Mouse (Mus musculus) neural tube, embryonic 10.5 days (tissue): ENCODE data around the gene Ston2.

Source experiments
- DNase-seq: peaks from one replicate; pipeline ENCODE4 v3.0.0-alpha.2; 2017; ENCODE audit warnings: low spot score; ENCODE audit errors: extremely low spot score

Ston2 gene

DNA sequence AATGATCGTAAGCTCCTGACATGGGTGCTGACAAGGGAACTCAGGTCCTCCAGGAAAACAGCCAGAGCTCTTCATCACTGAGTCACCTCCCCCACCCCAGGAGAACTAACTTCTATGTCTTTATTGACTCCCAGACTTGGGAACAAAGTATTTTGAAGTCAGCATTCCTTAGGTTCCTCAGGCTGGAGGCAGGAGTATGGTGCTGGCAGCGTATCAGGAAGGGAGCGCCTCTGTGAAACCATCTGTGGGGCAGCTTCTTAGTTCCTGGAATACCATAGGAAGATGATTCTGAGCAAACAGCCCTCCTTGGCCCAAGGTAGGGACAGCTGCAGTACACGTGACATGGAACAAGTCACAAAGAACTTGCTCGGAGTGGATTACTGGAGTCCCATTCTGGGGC, 84.7 kb downstream of the Ston2 start:
- DNase-seq = no peak

DNA sequence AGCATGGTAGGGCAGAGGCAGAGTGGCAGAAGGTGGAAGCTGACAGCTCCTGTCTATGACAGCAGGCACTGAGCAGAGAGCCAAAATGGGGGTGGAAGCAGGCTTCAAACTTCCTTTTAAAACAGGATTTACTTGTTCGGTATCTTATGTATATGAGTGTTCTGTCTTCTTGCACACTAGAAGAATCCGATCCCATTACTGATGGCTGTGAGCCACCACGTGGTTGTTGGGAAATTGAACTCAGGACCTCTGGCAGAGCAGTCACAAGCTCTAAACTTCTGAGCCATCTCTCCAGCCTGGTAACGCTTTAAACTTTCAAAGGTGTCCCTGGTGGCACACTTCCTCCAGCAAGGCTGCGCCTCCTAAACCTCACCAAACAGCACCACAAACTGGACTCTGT, 85.4 kb downstream of the Ston2 start:
- DNase-seq = no peak

DNA sequence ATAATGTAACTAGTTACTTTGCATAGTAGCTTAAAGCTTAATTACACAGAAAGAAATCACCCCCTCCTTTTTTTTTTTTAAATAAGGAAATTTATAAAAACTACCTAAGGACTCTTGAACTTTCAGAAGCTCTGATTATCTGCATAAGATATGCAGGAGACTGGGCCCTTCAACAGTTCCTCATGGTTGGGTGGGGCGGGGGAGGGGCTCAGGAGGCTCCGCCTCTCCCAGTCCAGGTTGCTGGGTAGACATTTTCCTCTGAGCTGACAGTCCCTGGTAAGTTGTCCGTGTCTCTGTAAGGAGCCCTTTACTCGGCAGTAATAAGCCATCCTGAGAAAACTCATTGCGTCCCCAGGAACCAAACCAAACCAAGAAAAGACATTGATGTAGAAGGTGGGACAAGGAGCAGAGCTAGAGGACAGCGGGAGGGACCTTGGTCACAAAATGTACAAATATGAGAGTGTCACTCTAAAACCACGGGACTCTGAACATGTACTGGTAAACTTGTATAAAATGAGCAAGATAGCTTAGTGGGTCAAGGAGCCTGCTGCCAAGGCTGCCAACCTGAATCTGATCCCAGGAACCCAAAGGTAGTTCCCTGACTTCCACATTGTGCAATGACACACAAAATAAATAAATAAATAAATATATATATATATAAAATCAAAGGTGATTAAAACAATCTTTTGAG, 88.6 kb downstream of the Ston2 start:
- DNase-seq = no peak

DNA sequence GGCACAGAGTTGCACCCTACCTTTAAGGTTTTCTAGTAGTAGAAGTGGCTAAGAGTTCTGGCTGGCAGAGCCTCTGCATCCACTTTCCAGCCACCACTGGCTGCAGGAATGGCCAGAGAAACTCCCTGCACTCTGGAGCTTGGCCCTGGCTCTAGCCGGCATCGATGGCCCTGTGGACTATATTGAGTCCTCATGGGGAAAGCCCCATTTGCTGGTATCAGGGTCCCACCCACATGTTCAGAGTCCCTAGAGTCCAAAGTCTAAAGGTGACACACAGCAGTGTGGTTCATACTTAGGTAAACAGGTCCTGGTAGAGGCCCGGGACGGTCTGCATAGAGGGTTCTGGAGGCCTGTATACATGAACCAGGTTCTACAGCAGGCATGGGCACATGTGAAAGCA, 92.0 kb downstream of the Ston2 start:
- no peak for DNase-seq

DNA sequence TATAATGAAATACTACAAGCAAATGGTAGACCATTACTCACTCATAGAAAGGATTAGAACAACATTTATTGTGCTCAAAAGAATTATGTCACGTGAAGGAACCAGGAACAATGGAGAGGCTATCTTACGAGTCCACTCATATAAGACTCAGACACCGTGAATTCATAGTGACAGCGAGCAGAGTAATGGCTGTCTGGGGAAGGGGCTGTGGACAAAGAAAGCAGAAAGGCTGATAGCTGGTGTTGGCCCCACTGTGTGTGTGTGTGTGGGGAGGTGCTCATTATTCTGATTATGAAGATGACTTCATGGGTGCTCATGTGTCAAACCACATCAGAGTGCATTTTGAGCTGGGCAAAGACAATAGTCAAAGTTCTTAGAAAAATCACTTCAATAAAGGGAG, 92.4 kb downstream of the Ston2 start:
- DNase-seq = no peak

DNA sequence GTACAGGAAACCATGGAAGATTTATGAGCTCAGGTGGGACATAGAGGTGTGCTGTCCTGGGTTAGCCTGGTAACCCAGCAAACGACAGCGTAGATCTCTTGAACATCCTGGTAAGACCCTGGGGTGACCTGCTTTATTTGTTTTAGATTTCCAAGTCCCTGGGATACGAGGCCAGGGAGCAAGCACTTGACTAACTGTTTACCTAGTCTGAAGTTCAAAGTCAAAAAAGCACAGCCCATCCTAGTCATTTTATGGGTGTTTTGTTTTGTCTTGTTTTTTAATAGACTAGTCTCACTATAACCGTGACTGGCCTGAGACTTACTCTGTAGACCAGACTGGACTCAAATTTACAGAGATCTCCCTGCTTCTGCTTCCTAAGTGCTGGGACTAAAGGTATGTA, 93.4 kb downstream of the Ston2 start:
- DNase-seq = no peak

DNA sequence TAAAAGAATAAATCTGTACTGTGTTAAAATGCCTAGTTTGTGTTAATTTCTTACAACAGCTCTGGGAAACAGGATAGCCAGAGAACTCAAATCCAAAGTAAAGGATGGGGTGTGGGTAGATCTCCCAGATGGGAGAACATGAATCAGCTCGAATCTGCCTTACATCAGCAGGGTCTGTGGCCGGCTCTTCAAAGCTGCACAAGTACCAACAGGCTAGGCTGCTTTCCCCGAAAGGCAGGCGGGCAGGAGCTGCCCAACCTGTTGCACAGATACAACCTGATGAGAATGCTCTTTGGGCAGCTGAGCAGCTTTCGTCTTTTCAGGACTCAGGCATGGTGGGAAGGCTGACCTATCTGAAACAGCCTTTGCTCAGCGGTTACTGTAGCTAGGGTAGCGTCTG, 94.6 kb downstream of the Ston2 start:
- no peak for DNase-seq

DNA sequence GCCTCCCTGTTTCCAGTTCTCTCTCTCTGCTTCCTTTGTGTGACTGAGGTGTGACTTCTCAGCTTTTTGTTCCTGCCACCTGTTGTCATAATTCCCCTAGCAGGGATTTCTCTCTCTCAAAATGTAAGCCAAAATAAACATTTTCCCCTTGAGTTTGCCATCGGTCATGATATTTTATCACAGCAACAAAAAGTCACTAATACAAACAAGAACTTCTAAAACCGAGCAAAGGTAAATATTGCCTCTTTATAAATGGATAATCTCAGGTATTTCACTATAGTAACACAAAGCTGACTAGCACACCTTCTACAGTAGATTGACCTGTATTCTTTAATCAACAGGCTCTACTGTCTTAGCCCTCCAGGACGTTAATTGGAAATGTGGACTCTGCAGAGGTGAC, 95.2 kb downstream of the Ston2 start:
- no peak for DNase-seq

DNA sequence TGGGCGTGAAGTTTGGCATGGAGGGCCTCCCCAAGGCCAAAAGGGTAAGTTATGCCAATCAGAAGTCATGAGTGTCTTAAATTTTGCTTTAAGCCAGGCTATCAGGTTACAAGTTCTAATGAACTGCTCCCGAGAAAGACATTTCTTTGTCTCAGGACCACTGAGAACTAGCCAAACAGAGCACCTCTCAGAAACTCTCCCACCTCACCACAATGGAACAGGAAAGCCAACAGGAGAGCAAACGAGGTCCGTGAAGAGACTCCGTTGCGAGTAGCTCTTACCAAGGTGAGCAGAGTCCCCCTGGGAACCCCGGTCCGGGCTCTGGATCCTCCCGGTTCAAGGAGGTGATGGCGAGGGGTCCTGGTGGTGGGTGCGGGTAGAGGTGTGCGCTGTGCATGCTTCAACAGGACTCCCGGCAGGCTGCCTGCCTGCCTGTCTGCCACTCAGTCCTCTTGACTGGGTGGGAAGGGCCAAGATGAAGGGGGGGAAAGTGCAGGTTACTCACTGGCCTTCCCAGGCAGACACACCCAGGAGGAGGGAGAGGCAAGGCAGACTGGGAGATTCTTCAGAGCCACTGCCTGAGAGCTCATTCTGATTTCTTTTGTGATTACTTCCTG, 102.4 kb downstream of the Ston2 start:
- DNase-seq = peak; percentile 49

DNA sequence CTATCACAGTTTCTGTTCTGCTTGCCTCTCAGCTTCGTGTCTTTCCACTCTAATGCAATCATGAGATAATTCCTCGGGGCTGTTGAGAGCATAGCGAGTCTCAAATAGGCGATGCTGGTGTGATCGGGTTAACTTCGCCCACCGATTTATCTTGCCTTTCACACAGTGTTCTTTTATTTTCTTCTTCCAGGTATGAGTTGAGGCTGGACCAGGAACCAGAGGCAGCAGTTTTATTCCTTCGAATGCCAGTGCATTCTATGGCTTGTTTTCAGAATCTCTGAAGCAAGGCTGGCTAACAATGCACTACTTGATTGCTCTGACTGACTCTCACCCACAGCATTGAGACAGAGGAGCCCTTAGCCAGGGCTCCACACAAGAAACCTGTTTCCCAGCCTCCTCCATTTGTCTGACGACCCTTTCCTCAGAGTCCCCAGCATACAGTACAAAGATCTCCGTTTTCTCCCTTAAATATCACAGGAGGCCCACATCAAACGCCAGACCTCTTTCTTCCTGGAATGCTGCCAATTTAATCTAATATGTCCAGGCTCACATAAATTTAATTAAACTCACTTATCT, 103.3 kb downstream of the Ston2 start:
- DNase-seq = peak; percentile 29

DNA sequence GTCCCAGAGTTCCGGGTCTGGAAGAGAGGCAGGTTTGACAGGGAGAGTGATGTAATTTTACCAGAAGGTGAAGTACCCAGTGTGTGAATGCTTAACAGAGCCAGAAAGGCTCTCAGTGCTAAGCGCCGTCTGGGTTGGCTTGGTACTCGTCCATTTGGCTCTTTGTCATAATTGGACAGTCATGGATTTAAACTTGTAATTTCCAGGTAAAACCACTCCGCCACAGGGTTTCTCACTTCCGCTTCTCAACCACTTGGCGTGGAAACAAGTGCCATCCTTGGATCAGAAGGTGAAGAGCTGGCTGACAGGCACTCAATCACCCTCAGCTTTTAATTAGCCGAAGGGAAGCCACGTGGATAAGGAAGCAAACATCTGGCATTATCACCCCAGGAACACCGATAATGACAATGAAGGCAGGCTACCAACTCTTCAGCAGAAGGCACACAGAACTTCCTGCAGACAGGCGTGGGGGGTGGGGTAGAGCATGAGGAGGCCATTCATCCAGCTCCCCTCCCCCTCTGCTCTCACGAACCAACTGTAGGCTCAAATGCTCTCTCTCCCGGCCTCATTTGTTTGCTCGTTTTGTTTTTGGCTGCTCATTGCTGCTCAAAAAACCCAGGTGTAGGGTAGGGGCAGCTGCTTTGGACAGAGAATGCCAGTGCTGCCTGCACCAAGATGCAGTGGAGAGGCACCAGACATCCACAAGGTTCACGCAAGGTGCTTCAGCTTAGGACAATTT, 103.9 kb downstream of the Ston2 start:
- DNase-seq = peak; percentile 49

DNA sequence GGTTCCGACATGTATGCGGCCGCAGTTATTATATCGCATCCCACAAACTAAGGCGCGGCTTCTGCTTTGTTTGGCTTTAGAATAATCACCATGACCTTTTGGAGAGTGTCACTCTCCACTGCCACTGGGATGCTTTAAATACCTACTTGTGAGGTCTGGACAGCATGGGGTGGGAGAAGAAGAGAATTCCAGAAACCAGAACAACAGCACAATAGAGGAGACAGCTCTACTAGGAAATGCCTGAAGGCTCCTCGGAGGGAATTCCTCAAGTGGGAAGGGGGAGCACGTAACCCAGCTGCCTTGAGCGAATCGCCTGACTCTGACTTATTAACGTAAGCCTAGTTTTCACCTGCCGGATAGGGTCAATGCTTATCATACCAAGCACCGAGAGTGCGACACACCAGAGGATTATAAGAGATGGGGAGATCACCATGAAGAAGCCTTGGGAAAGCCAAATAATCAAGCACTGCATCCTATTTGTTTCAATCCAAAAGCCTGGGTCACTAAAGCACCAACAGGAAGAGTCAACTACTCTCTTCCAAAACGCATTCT, 104.6 kb downstream of the Ston2 start:
- peak; percentile 21 for DNase-seq

DNA sequence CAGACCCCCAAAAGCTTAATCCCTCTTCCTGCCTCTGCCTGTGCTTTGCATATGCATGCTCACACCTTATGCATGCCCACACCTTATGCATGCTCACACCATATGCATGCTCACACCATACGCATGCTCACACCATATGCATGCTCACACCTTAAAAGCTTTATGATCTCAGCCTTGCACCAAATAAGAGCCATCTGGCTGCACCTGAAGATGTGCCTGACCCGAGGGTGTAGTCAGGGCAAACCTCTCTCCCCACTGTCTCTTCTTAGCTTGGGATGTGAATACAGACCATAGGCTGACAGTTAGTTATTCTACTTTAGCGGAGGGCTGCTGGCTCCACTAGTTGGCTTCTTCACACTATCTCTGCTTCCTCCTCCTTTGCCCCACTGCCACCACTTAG, 105.1 kb downstream of the Ston2 start:
- no peak for DNase-seq

DNA sequence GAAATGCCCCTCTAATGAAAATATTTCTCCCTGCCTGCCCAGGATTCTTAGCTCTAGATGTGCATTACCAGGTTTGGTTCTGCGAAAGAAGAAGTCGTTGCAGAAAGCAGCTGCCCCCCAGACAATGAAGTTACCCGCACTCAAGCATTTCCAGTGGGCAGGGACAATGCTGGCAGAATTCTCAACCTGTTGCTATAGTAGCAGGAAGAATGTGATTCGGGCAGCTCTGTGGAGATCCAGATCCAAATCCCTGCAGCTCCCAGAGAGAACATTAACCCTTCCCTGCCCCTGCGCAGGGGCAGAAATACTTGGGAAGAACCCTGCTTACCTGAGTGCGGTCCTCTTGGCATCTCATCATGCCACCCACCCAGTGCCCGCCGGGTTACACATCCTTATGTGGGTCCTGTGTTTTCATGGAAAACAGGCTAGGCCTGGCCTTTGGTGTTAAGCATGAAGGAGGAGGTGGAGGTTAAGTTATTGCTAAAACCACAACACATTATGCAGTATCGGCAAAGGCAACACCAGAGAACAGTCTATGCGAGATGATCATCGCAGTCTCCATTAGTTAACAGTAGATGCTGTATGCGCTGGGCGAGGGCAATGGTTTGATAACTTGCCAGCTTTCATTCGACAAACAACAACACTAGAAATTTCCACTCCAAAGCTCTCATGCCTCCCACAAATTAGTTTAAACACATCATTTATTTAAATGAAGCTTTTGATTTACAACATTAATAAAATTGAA, 108.7 kb downstream of the Ston2 start:
- DNase-seq = peak; percentile 43

DNA sequence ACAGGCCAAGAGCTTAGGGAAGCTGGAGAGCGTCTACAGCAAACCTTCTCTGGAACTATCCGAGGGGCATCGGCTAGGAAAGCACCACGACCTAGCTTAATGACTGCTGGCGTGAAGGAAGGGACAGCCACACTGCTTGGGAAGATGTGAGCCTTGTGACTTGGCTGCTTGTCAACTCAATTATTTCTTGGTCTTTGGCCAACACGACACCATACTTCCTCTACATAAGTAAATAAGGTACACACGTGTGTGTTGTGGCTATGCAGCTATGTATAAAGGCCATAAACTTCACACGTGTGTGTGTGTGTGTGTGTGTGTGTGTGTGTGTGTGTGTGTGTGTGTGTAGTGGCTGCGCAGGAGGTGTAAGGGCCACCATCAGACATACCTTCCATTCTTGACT, 112.2 kb downstream of the Ston2 start:
- no peak for DNase-seq

DNA sequence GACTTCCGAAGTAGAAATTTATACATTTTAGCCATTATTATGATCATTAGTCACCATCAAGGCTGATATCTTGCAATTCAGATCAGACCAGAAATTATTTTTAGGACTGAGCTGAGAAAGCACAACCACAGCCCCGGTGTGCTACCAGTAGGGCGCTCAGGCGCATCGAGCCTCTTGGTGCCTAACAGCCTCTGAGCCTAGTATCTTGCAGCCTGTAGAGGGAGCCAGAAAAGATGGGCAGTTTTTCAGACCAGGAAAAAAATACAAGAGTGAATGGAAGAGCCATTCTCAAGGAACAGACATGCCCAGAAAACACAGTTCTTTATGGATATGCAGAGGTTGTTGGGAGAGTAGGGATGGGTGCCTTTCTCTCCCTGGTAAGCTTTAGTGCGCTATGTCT, 115.0 kb downstream of the Ston2 start:
- no peak for DNase-seq

DNA sequence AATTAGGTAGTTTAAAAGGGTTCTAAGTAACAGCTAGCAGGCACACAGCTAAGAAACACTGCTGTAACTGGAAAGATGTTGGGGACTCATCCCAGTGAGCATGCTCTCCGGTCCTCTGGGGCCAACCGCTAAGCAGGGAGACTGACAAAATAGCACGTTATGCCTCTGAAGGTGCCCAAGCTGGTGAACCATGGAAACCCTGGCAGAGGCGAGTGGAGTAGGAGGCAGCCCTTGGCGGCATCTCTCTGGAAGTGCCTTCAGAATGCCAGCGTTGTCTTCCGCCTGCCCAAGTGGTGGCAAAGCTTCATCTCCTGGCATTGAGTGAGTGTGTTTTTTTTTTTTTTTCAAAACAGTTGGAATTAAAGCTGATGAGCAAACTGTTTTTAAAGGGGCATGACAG, 115.7 kb downstream of the Ston2 start:
- no peak for DNase-seq

DNA sequence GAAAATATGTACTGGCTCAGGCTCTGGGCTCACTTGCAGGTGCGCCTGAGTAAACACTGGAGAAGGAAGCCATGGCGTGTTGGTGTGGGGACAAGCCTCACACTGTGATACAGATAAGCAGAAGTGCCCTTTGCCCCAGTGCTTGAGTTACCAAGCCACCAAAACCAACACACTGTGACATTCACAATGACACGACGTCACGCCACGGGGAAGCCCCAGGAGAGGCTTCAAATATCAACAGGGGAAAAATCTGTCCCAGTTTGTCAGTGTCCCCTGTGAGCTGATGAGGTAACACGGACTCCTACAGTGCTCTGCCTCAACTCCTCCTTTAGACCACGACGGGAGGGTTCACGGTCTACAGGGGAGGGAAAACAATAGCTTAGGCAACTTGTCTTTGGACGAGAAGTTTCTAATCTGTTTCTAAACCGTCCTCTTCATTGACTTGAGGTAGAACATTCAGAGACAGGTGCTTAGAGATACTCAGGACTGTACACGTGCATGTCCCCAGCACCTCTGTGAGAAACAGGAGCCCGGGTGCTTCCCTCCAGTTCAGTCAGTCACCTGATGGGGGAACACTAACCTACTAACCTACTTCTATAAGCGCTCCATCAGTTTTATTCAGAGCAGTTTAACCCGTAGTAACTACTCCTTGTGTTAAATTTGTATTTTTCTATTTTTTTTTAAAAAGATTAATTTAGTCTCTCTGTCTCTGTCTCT, 119.5 kb downstream of the Ston2 start:
- DNase-seq = no peak

DNA sequence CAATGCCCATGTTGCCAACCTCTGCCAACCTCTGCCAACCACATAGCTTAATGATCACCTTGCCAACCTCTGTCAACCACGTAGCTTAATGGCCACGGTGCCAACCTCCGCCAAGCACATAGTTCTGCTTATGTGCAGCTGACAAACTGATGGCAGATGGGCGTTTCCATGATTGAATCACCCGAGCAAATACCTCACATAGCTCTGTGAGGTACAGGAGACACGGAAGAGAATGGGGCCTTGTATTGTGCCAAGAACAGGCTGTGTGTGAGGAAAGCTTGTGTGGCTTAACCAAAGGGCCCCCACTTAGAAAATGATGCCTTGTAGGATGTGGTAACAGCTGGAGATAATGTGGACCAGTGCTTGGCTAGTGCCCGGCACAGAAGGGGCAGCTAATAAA, 120.4 kb downstream of the Ston2 start:
- no peak for DNase-seq

DNA sequence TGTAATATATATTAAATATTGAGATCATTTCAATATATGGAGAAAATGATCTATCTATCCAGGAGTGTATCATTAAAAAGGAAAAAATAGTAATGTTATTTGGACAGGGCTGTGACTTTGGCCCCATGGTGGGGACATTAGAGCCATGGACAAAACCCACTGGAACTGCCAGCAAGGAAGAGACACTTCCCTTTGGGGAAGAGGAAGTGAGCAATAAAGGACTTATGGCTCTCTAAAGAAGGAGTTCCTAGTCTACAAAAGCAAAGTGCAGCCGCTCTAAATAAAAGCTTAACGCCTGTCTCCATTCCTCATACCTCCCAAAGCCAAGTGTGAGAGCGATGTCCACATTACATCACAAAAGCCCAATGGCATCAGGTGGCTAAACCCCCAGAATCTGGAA, 121.6 kb downstream of the Ston2 start:
- DNase-seq = no peak

DNA sequence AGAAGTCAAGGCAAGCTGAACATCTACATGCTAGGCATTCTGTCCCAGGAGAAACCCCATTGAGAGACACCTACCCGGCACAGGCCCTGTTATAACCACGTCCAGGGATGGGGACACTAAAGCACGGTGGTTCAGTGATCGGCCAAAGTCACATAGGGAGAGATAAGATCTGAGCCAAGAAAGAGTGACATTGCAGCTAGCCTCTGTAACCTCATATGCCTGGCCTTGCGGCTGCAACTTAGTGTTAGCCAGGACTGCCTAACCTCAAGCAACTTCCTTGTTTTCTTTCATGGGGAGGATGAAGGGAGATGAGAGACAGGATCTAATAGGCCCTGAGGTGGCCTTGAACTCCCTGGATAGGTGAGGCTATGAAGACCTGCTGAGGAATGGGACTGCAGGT, 122.8 kb downstream of the Ston2 start:
- no peak for DNase-seq
